Mouse (Mus musculus): Measurements from ENCODE around the gene Rab20. TPM values are rescaled to one million over a fixed set of nuclear protein-coding genes. Genes with fewer than 3 reads are reported as not detected.
"Not testable (repeated sequence)": the region's sequence is repeated elsewhere in the genome, so short reads cannot be mapped to it uniquely, and the experiment has no call there.

The Rab20 gene
- total and polyA plus RNA-seq, 3 experiments: not detected

DNA sequence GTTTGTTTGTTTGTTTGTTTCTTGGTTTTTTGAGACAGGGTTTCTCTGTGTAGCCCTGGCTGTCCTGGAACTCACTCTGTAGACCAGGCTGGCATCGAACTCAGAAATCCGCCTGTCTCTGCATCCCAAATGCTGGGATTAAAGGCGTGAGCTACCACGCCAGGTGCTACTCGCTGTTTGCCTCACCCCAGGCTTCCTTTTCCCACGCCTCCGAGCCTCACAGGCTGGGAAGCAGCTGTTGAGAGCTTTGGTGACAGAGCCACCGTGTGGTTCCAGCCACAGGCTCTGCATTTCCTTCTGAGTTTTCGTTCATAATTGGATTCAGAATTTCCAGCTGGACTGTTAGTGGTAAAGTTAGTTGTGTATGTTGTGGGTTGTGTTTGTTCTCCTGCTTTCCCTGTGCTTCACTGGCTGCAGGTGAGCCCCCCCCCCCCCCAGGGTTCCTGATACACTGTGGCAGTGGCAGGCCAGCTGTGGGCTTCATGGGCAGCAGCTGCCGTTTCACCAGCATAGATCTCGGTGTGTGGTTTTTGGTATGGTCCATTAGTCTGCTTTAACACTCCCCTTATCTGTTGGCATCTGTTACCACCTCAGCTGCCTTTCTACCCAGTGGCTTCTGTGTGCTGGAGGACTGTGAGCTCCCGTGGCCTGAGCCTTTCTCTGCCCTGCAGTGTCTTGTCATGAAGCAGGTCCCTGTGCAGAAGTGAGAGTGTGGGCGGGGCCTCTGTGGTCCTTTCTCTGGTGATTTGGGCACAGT is 25.1 kb upstream of the Rab20 start:
- Histone ChIP-seq H3K27me3 (ENCODE audit: insufficient read depth, low read length) (no peaks in the 10 kb centered on the region), H3K36me3 (replicated peaks) (peaks cover 97% of the 10 kb centered on the region), H3K9me3 (replicated peaks) (no peaks in the 10 kb centered on the region), H3K4me1 (ENCODE audit: insufficient read depth, low read depth, low read length) (peaks cover 70% of the 10 kb centered on the region), H3K4me3 (ENCODE audit: low read depth, low read length) (peak overlapping the region; percentile 36; the same call in 1 of the 2 replicates)
- ATAC-seq (ENCODE audit: extremely low read depth, insufficient number of reproducible peaks, low FRiP score, poor library complexity, severe bottlenecking) (peak; percentile 77), DNase-seq (ENCODE audit: low spot score) (peak; percentile 49)
- TF ChIP-seq CTCF (IDR thresholded peaks at IDR 0.05; ENCODE audit: low read depth, low read length): no peak
- TF ChIP-seq GATA2 (IDR thresholded peaks at IDR 0.05; ENCODE audit: borderline replicate concordance, low read depth, low read length): no peak
- no peak for TF ChIP-seq GATA1 (IDR thresholded peaks at IDR 0.05; ENCODE audit: borderline replicate concordance, low read length)
- no peak; the same call in 1 of the 2 replicates for TF ChIP-seq TAL1 (conservative IDR thresholded peaks at IDR 0.05; ENCODE audit: low read depth, low read length)

- peaks cover 69% of the 10 kb centered on the region for H3K4me1 ChIP-seq (ENCODE audit: insufficient read depth, low read depth, low read length)
- no peak for ATAC-seq (ENCODE audit: extremely low read depth, insufficient number of reproducible peaks, low FRiP score, poor library complexity, severe bottlenecking)
- peak overlapping the region; percentile 99 for H3K4me3 ChIP-seq (ENCODE audit: low read depth, low read length)
- H3K36me3 ChIP-seq (replicated peaks): peaks cover 51% of the 10 kb centered on the region
- TF ChIP-seq GATA2 (IDR thresholded peaks at IDR 0.05; ENCODE audit: borderline replicate concordance, low read depth, low read length) (no peak), GATA1 (IDR thresholded peaks at IDR 0.05; ENCODE audit: borderline replicate concordance, low read length) (no peak), POLR2AphosphoS5 (IDR thresholded peaks at IDR 0.05; ENCODE audit: insufficient replicate concordance, low read depth, low read length) (no peak), CTCF (IDR thresholded peaks at IDR 0.05; ENCODE audit: low read depth, low read length) (no peak), TAL1 (conservative IDR thresholded peaks at IDR 0.05; ENCODE audit: low read depth, low read length) (no peak)
- no peak for DNase-seq (ENCODE audit: low spot score)
- H3K27me3 ChIP-seq (ENCODE audit: insufficient read depth, low read length): no peaks in the 10 kb centered on the region
- H3K9me3 ChIP-seq (replicated peaks): no peaks in the 10 kb centered on the region
Observed at GRCm38 (mm10) chr8:11498786-11499485, 20.4 kb upstream of the Rab20 start.

DNA sequence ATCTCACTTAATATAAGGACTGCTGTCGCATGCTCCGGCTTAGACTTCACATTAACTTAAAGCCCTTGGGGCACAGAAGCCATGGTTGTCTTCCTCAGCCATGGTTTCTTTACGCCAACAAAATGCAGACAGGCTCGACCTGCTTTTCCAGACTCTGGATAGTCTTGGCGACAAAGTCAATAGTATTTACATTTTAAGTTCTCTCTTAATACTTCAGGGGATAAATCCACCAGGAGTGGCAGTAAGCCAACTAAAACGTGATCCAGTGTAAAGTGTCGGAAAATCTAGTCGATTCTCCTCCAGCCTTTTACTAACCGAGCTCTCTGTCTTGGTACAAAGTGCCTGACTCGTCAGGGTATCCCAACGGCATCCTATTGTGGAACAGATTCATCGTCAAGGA is 19.8 kb upstream of the Rab20 start:
- ATAC-seq (ENCODE audit: extremely low read depth, insufficient number of reproducible peaks, low FRiP score, poor library complexity, severe bottlenecking) (no peak), DNase-seq (ENCODE audit: low spot score) (no peak)
- Histone ChIP-seq H3K36me3 (replicated peaks) (peaks cover 45% of the 10 kb centered on the region), H3K4me3 (ENCODE audit: low read depth, low read length) (peak overlapping the region; percentile 99), H3K4me1 (ENCODE audit: insufficient read depth, low read depth, low read length) (peaks cover 63% of the 10 kb centered on the region), H3K27me3 (ENCODE audit: insufficient read depth, low read length) (no peaks in the 10 kb centered on the region), H3K9me3 (replicated peaks) (no peaks in the 10 kb centered on the region)
- TF ChIP-seq GATA1 (IDR thresholded peaks at IDR 0.05; ENCODE audit: borderline replicate concordance, low read length) (no peak), TAL1 (conservative IDR thresholded peaks at IDR 0.05; ENCODE audit: low read depth, low read length) (no peak), GATA2 (IDR thresholded peaks at IDR 0.05; ENCODE audit: borderline replicate concordance, low read depth, low read length) (no peak), CTCF (IDR thresholded peaks at IDR 0.05; ENCODE audit: low read depth, low read length) (no peak), POLR2AphosphoS5 (IDR thresholded peaks at IDR 0.05; ENCODE audit: insufficient replicate concordance, low read depth, low read length) (no peak)

GRCm38 (mm10) chr8:11497017-11497990 is 18.8 kb upstream of the Rab20 start, which contains the start of gene Naxd:
Naxd (plus strand) TSS chr8:11497506.
- no peak for TF ChIP-seq TAL1 (conservative IDR thresholded peaks at IDR 0.05; ENCODE audit: low read depth, low read length)
- TF ChIP-seq GATA1 (IDR thresholded peaks at IDR 0.05; ENCODE audit: borderline replicate concordance, low read length): no peak
- no peak for TF ChIP-seq CTCF (IDR thresholded peaks at IDR 0.05; ENCODE audit: low read depth, low read length)
- peak; percentile 93 for ATAC-seq (ENCODE audit: extremely low read depth, insufficient number of reproducible peaks, low FRiP score, poor library complexity, severe bottlenecking)

GRCm38 (mm10) chr8:11492340-11492739 is 13.8 kb upstream of the Rab20 start:
- peaks cover 17% of the 10 kb centered on the region for H3K4me1 ChIP-seq (ENCODE audit: insufficient read depth, low read depth, low read length)
- H3K27me3 ChIP-seq (ENCODE audit: insufficient read depth, low read length): peaks cover 20% of the 10 kb centered on the region
- H3K9me3 ChIP-seq (replicated peaks); H3K4me3 ChIP-seq (ENCODE audit: low read depth, low read length); ATAC-seq (ENCODE audit: extremely low read depth, insufficient number of reproducible peaks, low FRiP score, poor library complexity, severe bottlenecking); H3K36me3 ChIP-seq (replicated peaks); DNase-seq (ENCODE audit: low spot score): not testable (repeated sequence)

More at GRCm38 (mm10) chr8:11497017-11497990, 18.8 kb upstream of the Rab20 start, which contains the start of gene Naxd:
- Histone ChIP-seq H3K9me3 (replicated peaks) (no peaks in the 10 kb centered on the region), H3K27me3 (ENCODE audit: insufficient read depth, low read length) (no peaks in the 10 kb centered on the region), H3K4me3 (ENCODE audit: low read depth, low read length) (peak within 1 kb of the TSS; percentile 99), H3K4me1 (ENCODE audit: insufficient read depth, low read depth, low read length) (peaks cover 56% of the 10 kb centered on the region), H3K36me3 (replicated peaks) (peaks cover 35% of the 10 kb centered on the region)
- peak; percentile 95 for DNase-seq (ENCODE audit: low spot score)

GRCm38 (mm10) chr8:11487229-11487628 is 8.7 kb upstream of the Rab20 start:
- H3K9me3 ChIP-seq (replicated peaks): no peaks in the 10 kb centered on the region
- H3K27me3 ChIP-seq (ENCODE audit: insufficient read depth, low read length): peaks cover 26% of the 10 kb centered on the region
- H3K4me3 ChIP-seq (ENCODE audit: low read depth, low read length): no peak overlapping the region
- TF ChIP-seq GATA1 (IDR thresholded peaks at IDR 0.05; ENCODE audit: borderline replicate concordance, low read length): no peak
- TF ChIP-seq POLR2AphosphoS5 (IDR thresholded peaks at IDR 0.05; ENCODE audit: insufficient replicate concordance, low read depth, low read length): no peak
- TF ChIP-seq GATA2 (IDR thresholded peaks at IDR 0.05; ENCODE audit: borderline replicate concordance, low read depth, low read length): no peak
- no peak for TF ChIP-seq CTCF (IDR thresholded peaks at IDR 0.05; ENCODE audit: low read depth, low read length)
- TF ChIP-seq TAL1 (conservative IDR thresholded peaks at IDR 0.05; ENCODE audit: low read depth, low read length): no peak
- no peak for DNase-seq (ENCODE audit: low spot score)
- no peak for ATAC-seq (ENCODE audit: extremely low read depth, insufficient number of reproducible peaks, low FRiP score, poor library complexity, severe bottlenecking)
- H3K36me3 ChIP-seq (replicated peaks): no peaks in the 10 kb centered on the region
- H3K4me1 ChIP-seq (ENCODE audit: insufficient read depth, low read depth, low read length): peaks cover 4% of the 10 kb centered on the region; the same call in 1 of the 2 replicates
